Mouse (Mus musculus) mammary gland, adult 2 months (tissue): Measurements from ENCODE around the gene Slc45a3. TPM values are rescaled to one million over a fixed set of nuclear protein-coding genes. Genes with fewer than 3 reads are reported as not detected.

Experiments used
- polyA plus RNA-seq: library from polyadenylated mRNA; depleted of rRNA; stranded (reverse); fragments of >200 nt; gene quantifications from 2 replicates; pipeline ENCODE4 v1.2.3, GENCODE M21; 2012; ENCODE audit warnings: low replicate concordance; rRNA removed

Gene Slc45a3
- polyA plus RNA-seq = 14.3 and 14.6 TPM in 2 replicates

DNA sequence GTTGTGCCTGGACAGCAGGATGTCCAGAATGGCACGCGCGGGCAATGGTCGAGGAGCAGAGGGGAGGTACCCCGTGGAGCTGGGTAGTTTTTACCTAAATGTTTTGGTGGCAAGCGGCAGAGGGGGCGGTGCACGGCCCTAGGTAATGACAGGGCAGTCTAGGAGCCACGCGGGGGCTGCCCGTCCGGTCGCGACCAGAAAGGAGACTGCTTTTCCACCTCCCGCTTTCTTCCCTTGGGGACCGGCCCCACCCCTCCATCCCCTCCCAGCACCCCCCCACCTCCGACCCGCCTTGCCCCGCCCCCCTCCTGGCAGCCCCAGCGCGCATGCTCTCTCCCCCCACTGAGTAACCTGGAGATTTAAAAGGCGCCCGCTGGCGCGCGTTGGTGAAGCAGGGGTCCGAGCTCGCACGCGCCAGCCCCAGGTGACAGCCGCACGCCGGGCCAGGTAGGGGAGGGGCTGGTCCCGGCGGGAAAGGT lies at the start of gene Slc45a3:
Gene Slc45a3, plus strand, starts transcription at position 362 of the 479 bp plus-strand sequence.

DNA sequence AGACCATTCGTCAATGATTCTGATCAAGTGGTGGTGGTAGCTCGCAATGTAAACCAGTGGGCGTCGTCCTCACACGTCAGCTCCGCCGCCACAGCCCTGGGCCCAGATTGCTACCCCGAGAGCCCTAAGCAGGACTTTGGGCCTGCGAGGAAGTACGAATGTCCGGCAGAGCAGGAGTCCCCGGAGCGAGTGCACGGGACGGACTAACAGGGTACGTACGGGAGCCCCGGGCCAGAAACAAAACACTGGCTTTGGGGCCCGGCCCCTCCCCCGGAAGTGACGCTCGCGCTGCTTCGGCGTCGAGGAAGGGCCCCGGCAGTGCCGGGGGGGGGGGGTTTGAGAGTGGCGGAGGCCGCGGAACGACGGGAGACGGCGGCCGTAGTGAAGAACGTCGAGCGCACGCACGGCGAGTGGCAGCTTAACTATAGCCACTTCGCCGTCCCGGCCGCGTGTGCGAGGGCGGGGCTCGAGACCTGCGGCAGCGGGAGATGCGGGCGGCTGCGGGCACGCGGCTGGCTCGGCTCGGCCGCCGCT lies 44.6 kb downstream of the Slc45a3 start, which contains the start of gene Elk4:
Gene Elk4, plus strand, starts transcription at position 326 of the 534 bp plus-strand sequence.

Other genes starting within 250 kb of the Slc45a3 start
- gene Slc26a9, start 218.9 kb upstream of the Slc45a3 start, polyA plus RNA-seq = 0.17 TPM in 1 of 2 replicates, not detected in the other
- gene Pm20d1, start 165.6 kb upstream of the Slc45a3 start, polyA plus RNA-seq = 2.1 and 5.6 TPM in 2 replicates
- gene Slc41a1, start 135.5 kb upstream of the Slc45a3 start, polyA plus RNA-seq = 56.5 and 58.7 TPM in 2 replicates
- gene Rab29, start 95.7 kb upstream of the Slc45a3 start, polyA plus RNA-seq = 24.1 and 41.9 TPM in 2 replicates
- 4.4 and 11.7 TPM in 2 replicates for gene Nucks1, start 52.4 kb upstream of the Slc45a3 start, polyA plus RNA-seq
- 28.4 and 31.0 TPM in 2 replicates for gene Elk4, start 44.6 kb downstream of the Slc45a3 start, polyA plus RNA-seq
- gene Mfsd4a, start 105.1 kb downstream of the Slc45a3 start, polyA plus RNA-seq = 4.3 and 9.2 TPM in 2 replicates
- gene Cdk18, start 176.7 kb downstream of the Slc45a3 start, polyA plus RNA-seq = 22.3 and 23.9 TPM in 2 replicates
- not detected in 2 replicates for gene Lemd1, start 228.5 kb downstream of the Slc45a3 start, polyA plus RNA-seq
- 0.04 TPM in 1 of 2 replicates, not detected in the other for gene AC124108.1, start 228.5 kb downstream of the Slc45a3 start, polyA plus RNA-seq